Mouse (Mus musculus) liver, postnatal 0 days (tissue): ENCODE results near the gene Samsn1. TPM values are rescaled to one million over a fixed set of nuclear protein-coding genes. Genes with fewer than 3 reads are reported as not detected.

Source experiments
- ATAC-seq: fragments of 200-750 bp; cut with Nextera tagmentation; 2 replicates; pipeline ENCODE4 v1.8.0; 2017; ENCODE audit warnings: mild to moderate bottlenecking, moderate library complexity
- DNase-seq: peaks from one replicate; pipeline ENCODE4 v3.0.0-alpha.2; 2016
- H3K27ac ChIP-seq: fragments of 300-500 bp; sonication (generic); 2 replicates; pipeline ENCODE4 v1.5.1; 2014; ENCODE audit warnings: antibody characterized with exemption, moderate library complexity, mild to moderate bottlenecking, low read depth
- H3K27me3 ChIP-seq: fragments of 300-500 bp; sonication (generic); 2 replicates; pipeline ENCODE4 v1.6.1; 2014; ENCODE audit warnings: low read length, control low read depth, mixed read lengths; ENCODE audit not compliant: insufficient read depth
- H3K36me3 ChIP-seq: fragments of 300-500 bp; sonication (generic); replicated peaks from 2 replicates; pipeline ENCODE4 v1.6.1; 2014; ENCODE audit warnings: mild to moderate bottlenecking, control low read depth, low read length, moderate library complexity, mixed read lengths; ENCODE audit not compliant: insufficient read depth
- H3K4me1 ChIP-seq: fragments of 300-500 bp; sonication (generic); 2 replicates; pipeline ENCODE4 v1.6.1; 2014; ENCODE audit warnings: antibody characterized with exemption, mild to moderate bottlenecking, control low read depth; ENCODE audit not compliant: insufficient read depth
- H3K4me2 ChIP-seq: fragments of 300-500 bp; sonication (generic); 2 replicates; pipeline ENCODE4 v1.6.1; 2014; ENCODE audit warnings: low read depth, mild to moderate bottlenecking, low read length, moderate library complexity, mixed read lengths
- H3K4me3 ChIP-seq: fragments of 300-500 bp; sonication (generic); 2 replicates; pipeline ENCODE4 v1.5.1; 2014; ENCODE audit warnings: low read depth, low read length
- H3K9ac ChIP-seq: fragments of 300-500 bp; sonication (generic); replicated peaks from 2 replicates; pipeline ENCODE4 v1.6.1; 2014; ENCODE audit warnings: mild to moderate bottlenecking, moderate library complexity
- H3K9me3 ChIP-seq: fragments of 300-500 bp; sonication (generic); 2 replicates; pipeline ENCODE4 v1.6.1; 2016; ENCODE audit warnings: mild to moderate bottlenecking, control low read depth, low read length, mixed read lengths
- CTCF ChIP-seq: sonication (generic); IDR thresholded peaks from 2 replicates; pipeline ENCODE4 v1.5.1; 2016; ENCODE audit warnings: antibody characterized with exemption, low read depth
- EP300 ChIP-seq: IDR thresholded peaks from 2 replicates; pipeline ENCODE4 v1.6.1; 2016; ENCODE audit warnings: antibody characterized with exemption, low read depth, mild to moderate bottlenecking
- WGBS: fragments of 180-500 bp; shearing (Covaris S2); extraction: QIAGEN DNeasy Blood & Tissue Kit; methylation state at CpG from one replicate; pipeline ENCODE4 v1.1.7; 2014; ENCODE audit not compliant: insufficient replicate concordance; 5-methylcytosine and 5-hydroxymethylcytosine counted together
- polyA plus RNA-seq: library from polyadenylated mRNA; unstranded; fragments of >200 nt; fragmentation: Nextera tagmentation; extraction: Ambion mirVana; gene quantifications from 2 replicates; pipeline ENCODE4 v1.2.1, GENCODE M21; 2015

The Samsn1 gene
- polyA plus RNA-seq, 1 experiment from 2014 or later: 10.1 TPM

DNA sequence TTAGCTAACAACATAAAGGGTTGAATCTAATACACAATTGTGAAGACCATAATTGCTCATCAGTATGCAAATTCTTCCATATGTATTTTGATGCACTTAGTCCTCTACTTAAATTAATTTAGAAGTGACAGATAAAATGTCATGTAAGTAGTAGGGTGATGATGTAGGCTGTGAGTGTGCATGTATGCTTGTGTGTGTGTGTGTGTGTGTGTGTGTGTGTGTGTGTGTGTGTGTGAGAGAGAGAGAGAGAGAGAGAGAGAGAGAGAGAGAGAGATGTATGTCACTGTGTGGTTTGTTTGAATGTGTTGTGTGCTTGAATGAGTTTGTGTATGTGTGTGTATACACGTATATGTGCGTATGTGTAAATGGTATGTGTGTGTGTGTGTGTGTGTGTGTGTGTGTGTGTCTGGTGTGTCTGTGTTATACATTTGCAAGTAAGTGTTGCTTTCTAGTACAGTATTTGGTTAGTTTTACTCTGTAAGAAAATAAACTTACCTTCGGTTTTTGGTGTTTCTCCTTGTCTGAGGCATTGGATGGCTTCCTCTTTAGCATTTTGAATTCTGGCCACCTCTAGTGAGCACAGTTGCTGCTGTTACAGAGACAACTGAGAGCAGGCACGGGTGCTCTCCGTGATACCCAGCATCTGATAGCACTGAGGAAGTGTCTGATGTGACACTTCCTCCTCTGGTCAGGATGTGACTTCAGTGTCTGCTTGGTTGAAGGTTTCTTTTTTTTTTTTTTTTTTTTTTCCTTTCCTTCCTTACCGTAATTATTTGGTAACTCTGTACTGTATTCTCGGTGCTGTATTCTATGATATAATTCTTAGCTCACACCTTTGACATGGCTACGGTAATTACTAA is 113.2 kb downstream of the Samsn1 start:
- no peaks in the 10 kb centered on the region for H3K36me3 ChIP-seq
- H3K4me3 ChIP-seq: peak overlapping the region; percentile 48
- 19% methylated on average over 8 of the region's 8 CpGs for WGBS
- DNase-seq (peak; percentile 54), ATAC-seq (peak; percentile 98)
- TF ChIP-seq EP300: peak; percentile 75
- TF ChIP-seq CTCF: no peak
- peak overlapping the region; percentile 61 for H3K4me2 ChIP-seq
- peak overlapping the region; percentile 71 for H3K27ac ChIP-seq
- no peaks in the 10 kb centered on the region for H3K4me1 ChIP-seq
- no peaks in the 10 kb centered on the region for H3K27me3 ChIP-seq
- H3K9ac ChIP-seq: peak overlapping the region; percentile 44; the same call in 1 of the 2 replicates
- no peaks in the 10 kb centered on the region for H3K9me3 ChIP-seq

DNA sequence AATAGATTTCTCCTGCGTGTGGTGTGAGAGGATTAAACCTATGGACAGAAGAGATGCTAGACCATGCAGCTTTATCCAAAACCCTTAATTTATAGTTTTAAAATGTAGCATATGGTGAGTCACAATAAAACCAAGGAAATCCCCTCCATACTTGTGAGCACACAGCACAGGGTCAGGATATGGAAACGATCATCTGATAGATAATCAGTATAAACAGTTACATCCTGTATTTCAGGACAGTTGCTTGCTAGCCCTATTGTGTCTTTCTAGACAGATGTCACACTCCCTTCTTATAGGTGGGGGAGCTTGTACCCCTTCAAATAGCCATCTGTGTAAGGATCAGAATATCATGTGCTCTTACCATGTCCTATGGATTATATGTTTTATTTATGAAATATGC is 115.3 kb downstream of the Samsn1 start:
- peak overlapping the region; percentile 20; the same call in 1 of the 2 replicates for H3K4me3 ChIP-seq
- H3K27ac ChIP-seq: no peak overlapping the region
- no peak for TF ChIP-seq EP300
- H3K9ac ChIP-seq: no peak overlapping the region
- H3K9me3 ChIP-seq: no peaks in the 10 kb centered on the region
- H3K36me3 ChIP-seq: no peaks in the 10 kb centered on the region
- peak overlapping the region; percentile 63 for H3K4me2 ChIP-seq
- 37% methylated on average over 2 of the region's 2 CpGs for WGBS
- DNase-seq: no peak
- no peaks in the 10 kb centered on the region for H3K27me3 ChIP-seq
- no peak for ATAC-seq
- no peaks in the 10 kb centered on the region for H3K4me1 ChIP-seq

DNA sequence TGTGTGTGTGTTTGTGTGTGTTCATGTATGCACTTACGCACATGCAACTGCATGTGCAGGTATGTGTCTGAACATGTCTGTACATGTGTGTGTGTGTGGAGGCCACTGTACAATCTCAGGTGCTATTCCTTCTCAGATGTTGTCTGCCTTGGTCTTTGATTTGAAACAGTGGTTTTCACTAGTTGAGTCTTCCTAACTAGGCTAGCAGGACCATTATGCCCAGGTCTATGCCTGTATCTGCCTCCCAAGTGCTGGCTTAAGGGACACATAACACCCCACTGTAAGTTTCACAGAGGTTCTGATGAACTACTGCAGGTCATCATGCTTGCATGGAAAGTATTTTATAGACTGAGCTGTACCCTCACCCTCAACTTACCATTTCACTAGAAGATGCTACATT is 115.8 kb downstream of the Samsn1 start:
- peak overlapping the region; percentile 63 for H3K4me2 ChIP-seq
- no peak for ATAC-seq

DNA sequence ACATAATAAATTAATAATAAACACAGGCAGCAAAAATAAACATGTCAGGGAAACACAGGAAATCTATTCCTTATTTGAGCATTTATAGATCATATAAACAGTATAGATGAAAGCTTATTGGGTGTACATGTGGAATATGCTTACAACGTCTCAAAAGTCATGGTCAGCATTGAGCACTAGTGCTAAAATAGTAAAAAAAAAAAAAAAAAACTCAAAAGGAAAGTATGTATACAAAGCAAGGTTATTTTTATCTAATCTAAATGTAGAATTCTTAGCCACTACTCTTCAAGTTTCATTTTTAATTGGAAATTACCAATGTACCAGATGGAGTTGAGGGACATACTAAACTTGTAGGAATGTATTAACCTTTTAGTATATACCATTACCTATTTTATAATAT is 116.8 kb downstream of the Samsn1 start:
- Histone ChIP-seq H3K9me3 (no peaks in the 10 kb centered on the region), H3K27me3 (no peaks in the 10 kb centered on the region), H3K4me2 (no peak overlapping the region), H3K4me1 (no peaks in the 10 kb centered on the region), H3K4me3 (no peak overlapping the region), H3K27ac (no peak overlapping the region), H3K36me3 (no peaks in the 10 kb centered on the region), H3K9ac (no peak overlapping the region)
- 55% methylated on average over 1 of the region's 1 CpGs for WGBS
- ATAC-seq: no peak
- no peak for TF ChIP-seq CTCF
- TF ChIP-seq EP300: no peak
- DNase-seq: no peak

More for the DNA sequence above, 115.8 kb downstream of the Samsn1 start:
- Histone ChIP-seq H3K4me1 (no peaks in the 10 kb centered on the region), H3K27me3 (no peaks in the 10 kb centered on the region), H3K36me3 (no peaks in the 10 kb centered on the region), H3K4me3 (no peak overlapping the region), H3K9me3 (no peaks in the 10 kb centered on the region), H3K9ac (no peak overlapping the region), H3K27ac (no peak overlapping the region)
- no peak for DNase-seq
- TF ChIP-seq EP300 (no peak), CTCF (no peak)
- 93% methylated on average over 1 of the region's 1 CpGs for WGBS

DNA sequence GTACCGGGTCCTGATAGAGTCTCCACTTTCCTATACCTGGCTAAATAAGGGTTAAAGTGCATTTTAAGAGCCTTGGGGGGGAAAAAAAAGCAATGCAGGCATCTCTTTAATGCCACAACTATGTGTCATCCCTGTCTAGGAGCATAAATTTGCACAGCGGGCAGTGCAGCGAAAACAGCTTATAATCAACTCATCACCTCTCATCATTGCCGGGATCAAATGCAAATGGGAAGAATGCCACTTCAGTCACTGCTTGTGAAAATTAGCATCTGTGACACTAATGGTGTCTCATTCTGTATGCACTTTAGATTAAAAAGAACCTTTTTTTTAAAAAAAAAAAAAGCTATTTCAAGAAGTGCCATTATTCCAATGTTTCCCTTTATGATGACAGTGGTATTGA is 118.0 kb downstream of the Samsn1 start:
- ATAC-seq (no peak), DNase-seq (no peak)
- no peak for TF ChIP-seq CTCF
- no peak for TF ChIP-seq EP300
- Histone ChIP-seq H3K4me2 (no peak overlapping the region), H3K9me3 (no peaks in the 10 kb centered on the region), H3K9ac (no peak overlapping the region), H3K36me3 (no peaks in the 10 kb centered on the region), H3K27ac (no peak overlapping the region), H3K4me1 (no peaks in the 10 kb centered on the region), H3K4me3 (no peak overlapping the region), H3K27me3 (no peaks in the 10 kb centered on the region)
- WGBS: 90% methylated on average over 4 of the region's 4 CpGs

DNA sequence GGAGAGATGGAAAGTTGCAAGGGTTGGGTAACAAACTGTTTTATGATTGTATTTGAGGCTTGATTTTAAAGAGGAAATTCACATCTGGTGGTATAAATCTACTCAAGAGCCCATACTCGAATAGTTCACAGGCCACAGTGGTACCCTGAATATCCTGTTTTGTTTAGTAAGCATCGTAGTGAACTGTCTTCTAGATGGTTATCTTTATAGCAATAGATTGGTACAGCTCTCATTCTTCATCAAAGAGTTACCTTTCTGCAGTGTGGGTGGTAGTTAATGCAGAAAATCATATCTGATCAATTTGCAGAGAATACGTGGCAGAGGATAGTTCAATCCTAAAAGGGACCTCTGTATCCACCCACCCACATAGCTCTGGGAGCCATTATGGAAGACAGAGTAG is 119.1 kb downstream of the Samsn1 start:
- DNase-seq: no peak
- Histone ChIP-seq H3K9ac (no peak overlapping the region), H3K4me3 (no peak overlapping the region), H3K36me3 (no peaks in the 10 kb centered on the region), H3K4me1 (no peaks in the 10 kb centered on the region), H3K27me3 (no peaks in the 10 kb centered on the region), H3K4me2 (no peak overlapping the region), H3K9me3 (no peaks in the 10 kb centered on the region), H3K27ac (no peak overlapping the region)
- no peak for ATAC-seq
- WGBS: 56% methylated on average over 3 of the region's 3 CpGs
- TF ChIP-seq CTCF (no peak), EP300 (no peak)
